Comparison of ENCODE assay signal across 8 mouse cellular contexts in genomic region chr11:102230006-102230741, GRCm38 (mm10). TPM values are rescaled to one million over a fixed set of nuclear protein-coding genes. Genes with fewer than 3 reads are reported as not detected.
DNase-seq lines count a peak whose midpoint lies in the region; ATAC-seq and TF ChIP-seq lines count a peak whose summit lies in the region.

Gene Hdac5 (minus strand): TSS chr11:102230166.

- peak; percentile 96 for DNase-seq in gastrocnemius, adult 8-10 months (ENCODE audit: low spot score in 2 of 2)
- DNase-seq in hindlimb bud, embryonic 11.5 days (ENCODE audit: extremely low spot score, low read depth, low spot score) = peak; percentile 95
- peak; percentile 94 to 97 for DNase-seq in left cerebral cortex, adult 8-10 months (ENCODE audit: low spot score in 2 of 2)
- DNase-seq in right cerebral cortex, postnatal 10 days (ENCODE audit: low spot score in 2 of 2) = peak; percentile 99
- DNase-seq in urinary bladder, postnatal 25 days (ENCODE audit: low spot score) = peak; percentile 95

- H3K4me1 ChIP-seq in cortical plate, adult 2 months (ENCODE audit: control insufficient read depth, insufficient read depth, low read length) = peaks cover 14% of the 10 kb centered on the region
- H3K4me1 ChIP-seq in megakaryocyte, embryonic 14.5 days = peaks cover 57% of the 10 kb centered on the region

- H3K27me3 ChIP-seq in megakaryocyte, embryonic 14.5 days (replicated peaks) = peaks cover 2% of the 10 kb centered on the region

- H3K4me3 ChIP-seq in cortical plate, adult 2 months (ENCODE audit: insufficient read depth, low read length) = peak within 1 kb of the TSS; percentile 68
- peak within 1 kb of the TSS; percentile 98 for H3K4me3 ChIP-seq in megakaryocyte, embryonic 14.5 days (replicated peaks)

- H3K27ac ChIP-seq in cortical plate, adult 2 months (ENCODE audit: insufficient read depth, low read length) = peak within 1 kb of the TSS; percentile 86

- H3K36me3 ChIP-seq in megakaryocyte, embryonic 14.5 days (replicated peaks; ENCODE audit: low read length) = peaks cover 36% of the 10 kb centered on the region

- TF ChIP-seq CTCF in cortical plate, adult 2 months (IDR thresholded peaks at IDR 0.05; ENCODE audit: extremely low read depth, insufficient read depth, low read length) = no peak

- peak; percentile 86 for ATAC-seq in activated CD4-positive, CD25-positive, alpha-beta regulatory T cell, adult 4 months

- peak; percentile 59; the same call in 1 of the 2 replicates for TF ChIP-seq POLR2A in cortical plate, adult 2 months (IDR thresholded peaks at IDR 0.05; ENCODE audit: extremely low read depth, insufficient read depth, low read length)

- H3K9me3 ChIP-seq in megakaryocyte, embryonic 14.5 days = no peaks in the 10 kb centered on the region

RNA-seq across cellular contexts. Expression of gene Hdac5, which starts in this region (rescaled TPM):
- 1 to 10 TPM; 6.0 to 9.3 TPM for polyA plus RNA-seq in activated CD4-positive, CD25-positive, alpha-beta regulatory T cell, adult 4 months (2017; shearing (Covaris generic))
- polyA plus RNA-seq in cortical plate, adult 2 months (2012; rRNA removed) = 191 and 237 TPM in 2 replicates
- 10 to 100 TPM; 77.5 to 86.2 (median 83.2) TPM for total RNA-seq in gastrocnemius, adult 8-10 months (2022)
- total RNA-seq in left cerebral cortex, adult 8-10 months (2022) = 100 to 1,000 TPM; 245 to 275 (median 254) TPM
- 384 and 644 TPM in 2 replicates for polyA plus RNA-seq in megakaryocyte, embryonic 14.5 days (2012; ENCODE audit: insufficient read depth, low replicate concordance)

Comparison
In these comparisons a context has a peak if more than half of its experiments do, and no peak if none do; other contexts are left out.
1. Peak in every context shown above with its lines: DNase-seq, ATAC-seq, H3K4me3 ChIP-seq and H3K27ac ChIP-seq.
2. RNA of gene Hdac5 (polyA plus RNA-seq): 384 to 644 TPM in megakaryocyte, embryonic 14.5 days and 191 to 237 TPM in cortical plate, adult 2 months; 6.0 to 9.3 TPM in activated CD4-positive, CD25-positive, alpha-beta regulatory T cell, adult 4 months; every median in the first group is over 10 times any median in the second.